In genomic region chr13:67723848-67724479, GRCm38 (mm10) we compare ENCODE assay signal across 8 mouse cellular contexts. TPM values are rescaled to one million over a fixed set of nuclear protein-coding genes. Genes with fewer than 3 reads are reported as not detected.
DNase-seq lines count a peak whose midpoint lies in the region; ATAC-seq and TF ChIP-seq lines count a peak whose summit lies in the region.

No protein-coding gene starts in this region.

- H3K9ac ChIP-seq in MEL (ENCODE audit: control insufficient read depth, low read depth, low read length, poor library complexity, severe bottlenecking), result peak overlapping the region; percentile 71
- peak overlapping the region; percentile 85 for H3K9ac ChIP-seq in lung, embryonic 16.5 days (ENCODE audit: low read length)

- DNase-seq in MEL (ENCODE audit: low read depth, low spot score), result peak; percentile 91
- DNase-seq in cerebellum, adult 8-10 months, result peak; percentile 81
- DNase-seq in forelimb bud, embryonic 11.5 days (ENCODE audit: low read depth, low spot score), result peak; percentile 90
- DNase-seq in layer of hippocampus, adult 9-10 months (ENCODE audit: low spot score), result peak; percentile 87
- DNase-seq in ovary, postnatal 10 days (ENCODE audit: low spot score), result peak; percentile 60
- peak; percentile 81 to 84 for DNase-seq in thymus, postnatal 10 days (ENCODE audit: low spot score in 2 of 2)

- H3K27me3 ChIP-seq in MEL (ENCODE audit: control insufficient read depth in 1 of 2, insufficient read depth in 2 of 2, low read length in 2 of 2), result no peaks in the 10 kb centered on the region
- H3K27me3 ChIP-seq in lung, embryonic 16.5 days (ENCODE audit: control insufficient read depth, insufficient read depth, low read depth, low read length), result no peaks in the 10 kb centered on the region

- WGBS in lung, embryonic 16.5 days, result under 1% methylated on average over 17 of the region's 17 CpGs

- H3K9me3 ChIP-seq in MEL (replicated peaks; ENCODE audit: insufficient read depth, low read length), result no peaks in the 10 kb centered on the region
- H3K9me3 ChIP-seq in lung, embryonic 16.5 days (ENCODE audit: control insufficient read depth, low read length), result no peaks in the 10 kb centered on the region

- peaks cover 2% of the 10 kb centered on the region for H3K79me2 ChIP-seq in MEL (ENCODE audit: control insufficient read depth, insufficient read depth, low read length, poor library complexity)

- TF ChIP-seq RAD21 in MEL (IDR thresholded peaks at IDR 0.05; ENCODE audit: low read depth, low read length), result no peak

- peak overlapping the region; percentile 88 to 92 for H3K4me3 ChIP-seq in MEL (ENCODE audit: control insufficient read depth in 1 of 2, insufficient read depth in 1 of 2, low read depth in 2 of 2, low read length in 2 of 2)
- H3K4me3 ChIP-seq in lung, embryonic 16.5 days (ENCODE audit: low read length), result peak overlapping the region; percentile 88

- no peak for TF ChIP-seq CTCF in MEL (IDR thresholded peaks at IDR 0.05 in 2 of 3, conservative IDR thresholded peaks at IDR 0.05 in 1 of 3; ENCODE audit: control insufficient read depth in 1 of 3, insufficient read depth in 1 of 3, low read depth in 2 of 3, low read length in 3 of 3, poor library complexity in 1 of 3, severe bottlenecking in 1 of 3)

- H3K4me2 ChIP-seq in lung, embryonic 16.5 days (ENCODE audit: low read depth, low read length), result peak overlapping the region; percentile 65

- no peak for TF ChIP-seq EP300 in MEL (IDR thresholded peaks at IDR 0.05; ENCODE audit: low read depth in 1 of 2, low read length in 2 of 2)

- peak overlapping the region; percentile 19; the same call in 1 of the 2 replicates for H3K27ac ChIP-seq in MEL (ENCODE audit: control insufficient read depth, low read depth, low read length)
- H3K27ac ChIP-seq in lung, embryonic 16.5 days (ENCODE audit: low read length), result 0 out of 2 replicates have a peak overlapping the region, but pooled peaks have one; percentile 43

- no peaks in the 10 kb centered on the region for H3K36me3 ChIP-seq in MEL (ENCODE audit: control insufficient read depth in 1 of 2, insufficient read depth in 2 of 2, low read length in 2 of 2)
- no peaks in the 10 kb centered on the region for H3K36me3 ChIP-seq in lung, embryonic 16.5 days (ENCODE audit: control insufficient read depth, insufficient read depth, low read length)

- H3K4me1 ChIP-seq in MEL (ENCODE audit: control insufficient read depth in 1 of 2, insufficient read depth in 2 of 2, low read length in 2 of 2), result no peaks in the 10 kb centered on the region
- peaks cover 4% of the 10 kb centered on the region for H3K4me1 ChIP-seq in lung, embryonic 16.5 days (replicated peaks; ENCODE audit: control insufficient read depth, insufficient read depth, low read length)

- TF ChIP-seq POLR2A in MEL (IDR thresholded peaks at IDR 0.05; ENCODE audit: control insufficient read depth in 1 of 2, insufficient read depth in 1 of 2, low read depth in 1 of 2, low read length in 2 of 2, poor library complexity in 1 of 2), result peak in 1 of 2 experiments; percentile 52; a peak in 1 of 4 replicates

- peak; percentile 96 to 97 for ATAC-seq in hematopoietic stem cell, adult 5-6 weeks (replicated peaks in 1 of 2; ENCODE audit: insufficient read depth in 1 of 2, low FRiP score in 2 of 2, low TSS enrichment in 1 of 2, low read depth in 1 of 2, poor library complexity in 2 of 2, severe bottlenecking in 2 of 2)
- peak; percentile 95 for ATAC-seq in lung, embryonic 16.5 days (ENCODE audit: low read depth)

TF ChIP-seq in MEL, 35 proteins besides CTCF, POLR2A, EP300 and RAD21:
- no peak for TF ChIP-seq ZC3H11A (IDR thresholded peaks at IDR 0.05; ENCODE audit: low read depth, low read length)
- peak; percentile 72; the same call in 1 of the 2 replicates for TF ChIP-seq MAX (IDR thresholded peaks at IDR 0.05; ENCODE audit: low read length)
- TF ChIP-seq SMC3 (IDR thresholded peaks at IDR 0.05; ENCODE audit: low read depth, low read length), result peak; percentile 14; the same call in 1 of the 2 replicates
- TF ChIP-seq ETS1 (IDR thresholded peaks at IDR 0.05; ENCODE audit: low read depth, low read length), result 0 out of 2 replicates have a peak, but pooled peaks have one; percentile 12
- no peak for TF ChIP-seq MEF2A (IDR thresholded peaks at IDR 0.05; ENCODE audit: extremely low read depth, insufficient replicate concordance, low read depth, low read length, poor library complexity, severe bottlenecking)
- peak; percentile 92 for TF ChIP-seq SIN3A (IDR thresholded peaks at IDR 0.05; ENCODE audit: low read length)
- peak; percentile 68; the same call in 1 of the 2 replicates for TF ChIP-seq KAT2A (conservative IDR thresholded peaks at IDR 0.05; ENCODE audit: low read depth, low read length)
- 0 out of 2 replicates have a peak, but pooled peaks have one; percentile 29 for TF ChIP-seq USF1 (IDR thresholded peaks at IDR 0.05; ENCODE audit: low read depth, low read length)
- peak; percentile 86 for TF ChIP-seq MXI1 (IDR thresholded peaks at IDR 0.05; ENCODE audit: low read depth, low read length)
- TF ChIP-seq RCOR1 (IDR thresholded peaks at IDR 0.05; ENCODE audit: low read depth, low read length), result no peak
- TF ChIP-seq MYB (IDR thresholded peaks at IDR 0.05; ENCODE audit: low read depth, low read length), result no peak
- TF ChIP-seq POLR2AphosphoS5 (IDR thresholded peaks at IDR 0.05; ENCODE audit: borderline replicate concordance, low read depth, low read length), result no peak
- TF ChIP-seq JUND (IDR thresholded peaks at IDR 0.05; ENCODE audit: low read depth, low read length), result no peak; the same call in 1 of the 2 replicates
- TF ChIP-seq NRF1 (IDR thresholded peaks at IDR 0.05; ENCODE audit: insufficient read depth, low read depth, low read length, poor library complexity, severe bottlenecking), result no peak
- no peak for TF ChIP-seq TAL1 (IDR thresholded peaks at IDR 0.05; ENCODE audit: low read length)
- TF ChIP-seq GABPA (IDR thresholded peaks at IDR 0.05; ENCODE audit: low read depth, low read length), result no peak
- peak; percentile 55 for TF ChIP-seq NELFE (IDR thresholded peaks at IDR 0.05; ENCODE audit: low read depth, low read length)
- no peak; the same call in 1 of the 2 replicates for TF ChIP-seq BHLHE40 (IDR thresholded peaks at IDR 0.05; ENCODE audit: borderline replicate concordance, low read depth, low read length)
- no peak for TF ChIP-seq MAFK (IDR thresholded peaks at IDR 0.05; ENCODE audit: borderline replicate concordance, low read depth, low read length)
- peak; percentile 91 for TF ChIP-seq HCFC1 (IDR thresholded peaks at IDR 0.05; ENCODE audit: low read depth, low read length)
- peak; percentile 62; the same call in 1 of the 2 replicates for TF ChIP-seq MYC (IDR thresholded peaks at IDR 0.05; ENCODE audit: low read depth, low read length)
- TF ChIP-seq CHD1 (IDR thresholded peaks at IDR 0.05; ENCODE audit: low read depth, low read length), result no peak
- TF ChIP-seq TBP (IDR thresholded peaks at IDR 0.05; ENCODE audit: low read depth, low read length), result 0 out of 2 replicates have a peak, but pooled peaks have one; percentile 49
- peak; percentile 86 for TF ChIP-seq ELF1 (IDR thresholded peaks at IDR 0.05; ENCODE audit: low read depth, low read length)
- TF ChIP-seq USF2 (IDR thresholded peaks at IDR 0.05; ENCODE audit: borderline replicate concordance in 1 of 2, insufficient read depth in 1 of 2, low read depth in 1 of 2, low read length in 2 of 2), result no peak

RNA-seq across cellular contexts. Expression of gene Zfp65, which starts 5.0 kb away (rescaled TPM):
- total RNA-seq in MEL (2012; rRNA removed), result 3.7 and 3.9 TPM in 2 replicates
- 1 to 10 TPM in 1 of 2 experiments, not detected in 1; 2.9 TPM for polyA plus RNA-seq in MEL (2012; ENCODE audit: insufficient read depth in 1 of 2, insufficient read length in 2 of 2, low read depth in 1 of 2, low replicate concordance in 2 of 2, missing spikeins in 1 of 2)
- total RNA-seq in hematopoietic stem cell, adult 5-6 weeks (2017), result 23.2 and 29.6 TPM in 2 replicates
- 5.6 and 6.8 TPM in 2 replicates for polyA plus RNA-seq in lung, embryonic 16.5 days (2015; fragmentation: Nextera tagmentation; extraction: Ambion mirVana)

RNA-seq across cellular contexts. Expression of gene Zfp85, which starts 31.1 kb away (rescaled TPM):
- 1.4 and 2.1 TPM in 2 replicates for total RNA-seq in MEL (2012; rRNA removed)
- polyA plus RNA-seq in MEL (2012; ENCODE audit: insufficient read depth in 1 of 2, insufficient read length in 2 of 2, low read depth in 1 of 2, low replicate concordance in 2 of 2, missing spikeins in 1 of 2), result 1 to 10 TPM in 1 of 2 experiments, not detected in 1; 1.6 TPM
- total RNA-seq in hematopoietic stem cell, adult 5-6 weeks (2017), result 8.0 and 13.4 TPM in 2 replicates
- polyA plus RNA-seq in lung, embryonic 16.5 days (2015; fragmentation: Nextera tagmentation; extraction: Ambion mirVana), result 6.7 and 7.2 TPM in 2 replicates

RNA-seq across cellular contexts. Expression of gene Zfp738, which starts 37.1 kb away (rescaled TPM):
- total RNA-seq in MEL (2012; rRNA removed), result 0.59 and 2.0 TPM in 2 replicates
- polyA plus RNA-seq in MEL (2012; ENCODE audit: insufficient read depth in 1 of 2, insufficient read length in 2 of 2, low read depth in 1 of 2, low replicate concordance in 2 of 2, missing spikeins in 1 of 2), result 1 to 10 TPM in 1 of 2 experiments, not detected in 1; 2.4 TPM
- total RNA-seq in hematopoietic stem cell, adult 5-6 weeks (2017), result 32.5 and 35.5 TPM in 2 replicates
- 11.6 and 12.9 TPM in 2 replicates for polyA plus RNA-seq in lung, embryonic 16.5 days (2015; fragmentation: Nextera tagmentation; extraction: Ambion mirVana)

RNA-seq across cellular contexts. Expression of gene Zfp493, which starts 55.5 kb away (rescaled TPM):
- not detected in 2 replicates for total RNA-seq in MEL (2012; rRNA removed)
- polyA plus RNA-seq in MEL (2012; ENCODE audit: insufficient read depth in 1 of 2, insufficient read length in 2 of 2, low read depth in 1 of 2, low replicate concordance in 2 of 2, missing spikeins in 1 of 2), result under 1 TPM in 1 of 2 experiments, not detected in 1; 0.38 TPM
- 3.4 and 5.8 TPM in 2 replicates for total RNA-seq in hematopoietic stem cell, adult 5-6 weeks (2017)
- polyA plus RNA-seq in lung, embryonic 16.5 days (2015; fragmentation: Nextera tagmentation; extraction: Ambion mirVana), result 2.2 and 2.6 TPM in 2 replicates

Comparison
In these comparisons a context has a peak if more than half of its experiments do, and no peak if none do; other contexts are left out.
1. Peak in every context shown above with its lines: DNase-seq, ATAC-seq, H3K4me3 ChIP-seq and H3K27ac ChIP-seq.
2. RNA of gene Zfp738, which starts 37.1 kb away (total RNA-seq): 32.5 to 35.5 TPM in hematopoietic stem cell, adult 5-6 weeks; 0.59 to 2.0 TPM in MEL; every median in the first group is over 10 times any median in the second.